Mouse (Mus musculus): ENCODE measurements around the gene Mtfp1.
A peak's percentile ranks its signal among the peaks of the same experiment; 100 is the strongest.
"Not testable (repeated sequence)": the region's sequence is repeated elsewhere in the genome, so short reads cannot be mapped to it uniquely, and the experiment has no call there.

The Mtfp1 gene

GRCm38 (mm10) chr11:4113970-4114369 lies 18.7 kb upstream of the Mtfp1 start:
- no peak for DNase-seq

DNA sequence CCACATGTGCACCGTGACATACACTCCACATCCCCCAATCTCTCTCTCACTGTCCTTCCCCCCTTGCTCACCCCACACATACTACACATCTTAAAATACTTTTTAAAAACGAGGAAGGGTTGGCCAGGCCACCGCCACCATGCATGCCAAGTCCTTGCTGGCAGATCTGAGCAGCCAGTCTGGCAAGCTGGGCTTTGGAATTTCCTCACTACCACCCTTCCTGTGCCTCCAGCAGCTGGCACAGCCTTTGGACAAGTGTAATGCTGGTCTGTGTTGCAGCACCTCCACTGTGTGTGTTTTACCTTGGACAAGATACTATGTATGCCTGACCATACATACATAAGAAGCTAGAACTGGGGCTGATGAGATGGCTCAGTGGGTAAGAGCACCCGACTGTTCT lies 18.3 kb upstream of the Mtfp1 start:
- DNase-seq: no peak

DNA sequence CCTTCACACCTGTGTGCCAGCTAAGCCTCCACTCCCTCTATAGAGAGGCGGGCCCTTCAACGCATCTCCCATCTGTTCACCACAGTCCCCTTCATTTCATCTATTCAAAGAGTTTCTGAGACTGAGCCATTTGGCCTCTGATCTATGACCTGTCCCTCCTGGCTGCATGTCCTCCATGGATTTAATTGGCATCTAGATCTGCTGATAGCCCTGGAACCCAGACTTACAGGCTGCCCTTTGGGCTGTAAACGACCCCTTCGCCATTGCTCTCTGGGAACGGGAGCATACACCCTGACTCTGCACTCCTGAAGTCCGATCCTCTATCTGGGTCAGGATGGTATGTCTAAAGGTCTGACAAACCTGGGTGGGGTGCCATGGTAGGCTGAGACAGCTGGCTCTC lies 17.6 kb upstream of the Mtfp1 start:
- DNase-seq: no peak

- DNase-seq: no peak
Measured at GRCm38 (mm10) chr11:4112033-4112432, 16.8 kb upstream of the Mtfp1 start.

- DNase-seq: no peak
Measured at GRCm38 (mm10) chr11:4108691-4109090, 13.4 kb upstream of the Mtfp1 start.

- DNase-seq: not testable (repeated sequence)
Measured at GRCm38 (mm10) chr11:4107901-4108300, 12.7 kb upstream of the Mtfp1 start.

- no peak for DNase-seq
Measured at GRCm38 (mm10) chr11:4105444-4105843, 10.2 kb upstream of the Mtfp1 start.

GRCm38 (mm10) chr11:4104989-4105388 lies 9.7 kb upstream of the Mtfp1 start:
- no peak for DNase-seq

DNA sequence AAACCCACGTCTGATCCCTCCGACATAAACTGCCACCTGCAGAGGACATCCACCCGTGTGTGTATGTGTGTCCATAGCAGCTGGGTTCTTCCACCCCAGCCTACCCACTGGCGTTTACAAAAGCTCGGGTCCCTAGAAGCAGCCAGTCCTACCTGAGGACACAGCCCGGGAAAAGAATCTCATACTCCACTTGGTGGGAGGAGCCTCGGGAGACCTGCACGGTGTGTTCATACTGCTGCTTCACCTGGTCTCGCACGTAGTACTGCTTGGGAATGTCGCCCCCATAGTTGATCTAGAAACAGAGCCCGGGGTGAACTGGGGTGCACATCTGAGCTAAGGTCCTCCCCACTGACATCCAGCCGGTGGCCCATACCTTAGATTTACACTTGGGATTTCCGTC lies 8.3 kb upstream of the Mtfp1 start:
- no peak for DNase-seq

GRCm38 (mm10) chr11:4101851-4102250 lies 6.6 kb upstream of the Mtfp1 start:
- DNase-seq: no peak

DNA sequence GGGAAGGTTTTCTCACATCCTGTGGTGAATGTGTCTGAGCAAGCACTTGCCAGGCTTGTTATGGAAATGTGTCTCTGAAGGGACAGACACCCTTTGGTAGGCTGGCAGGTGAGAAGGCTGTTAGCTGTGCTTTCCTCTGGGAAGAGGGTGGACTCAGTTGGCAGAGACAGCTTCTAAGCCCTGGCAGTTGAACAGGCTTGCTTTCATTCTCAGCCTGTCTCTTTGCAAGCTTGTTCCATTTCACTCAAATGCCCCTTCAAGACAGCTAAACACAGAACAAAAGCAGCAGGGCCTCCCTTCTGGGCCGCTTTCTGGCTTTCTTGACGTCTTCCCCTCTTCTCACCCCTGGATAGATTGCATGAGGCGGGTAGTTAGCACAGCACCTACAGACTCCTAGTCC lies 4.2 kb upstream of the Mtfp1 start:
- no peak for DNase-seq

- DNase-seq: no peak
Measured at GRCm38 (mm10) chr11:4098816-4099215, 3.6 kb upstream of the Mtfp1 start.

GRCm38 (mm10) chr11:4098120-4098519 lies 2.9 kb upstream of the Mtfp1 start:
- DNase-seq: peak; percentile 44

GRCm38 (mm10) chr11:4097091-4097621 lies 1.9 kb upstream of the Mtfp1 start:
- peak; percentile 24 for DNase-seq

GRCm38 (mm10) chr11:4096054-4096984 lies 1.1 kb upstream of the Mtfp1 start:
- DNase-seq: peak; percentile 94

- peak; percentile 69 for DNase-seq
Measured at GRCm38 (mm10) chr11:4094378-4095170, 671 bp downstream of the Mtfp1 start.

DNA sequence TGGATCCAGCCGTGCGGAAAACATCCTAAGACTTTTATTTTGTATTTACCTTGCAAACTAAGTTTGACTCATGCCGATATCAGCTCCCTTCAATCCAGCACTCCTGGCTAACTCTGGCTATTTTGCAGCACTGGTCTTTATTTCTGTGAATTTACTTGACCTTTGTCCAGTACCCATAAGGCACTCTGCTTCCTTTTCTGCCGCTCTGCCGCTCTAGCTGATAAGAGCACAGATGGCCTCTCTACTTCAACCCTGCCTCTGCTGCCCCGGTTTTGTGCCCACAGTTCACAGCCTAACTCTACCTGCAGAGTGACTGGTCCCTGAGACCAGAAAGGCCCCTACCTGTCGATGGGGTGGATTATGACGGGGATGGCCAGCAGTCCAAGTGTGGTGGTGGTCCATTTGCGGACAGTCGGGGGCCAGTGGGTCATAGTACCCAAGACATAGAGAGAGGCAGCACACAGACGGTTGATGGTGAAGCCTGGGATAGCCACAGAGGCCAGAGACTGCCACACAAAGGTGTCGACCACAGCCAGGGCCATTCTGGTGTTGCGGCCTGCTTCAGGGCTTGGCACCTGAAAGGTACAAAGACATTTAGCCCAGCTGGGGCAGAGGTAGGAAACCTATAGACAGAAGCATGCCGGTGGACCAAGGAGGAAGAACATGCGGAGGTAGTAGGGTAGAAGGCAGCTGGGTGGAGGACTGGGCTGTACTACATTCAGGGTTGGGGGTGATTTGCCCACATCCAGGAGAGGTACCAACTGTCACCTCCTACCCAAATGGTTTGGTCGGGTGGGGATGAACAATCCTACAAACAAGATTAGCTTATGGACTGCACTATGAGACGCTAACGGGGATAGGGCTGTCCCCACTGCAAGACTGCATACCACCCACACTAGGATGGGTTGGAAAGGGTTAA lies 1.5 kb downstream of the Mtfp1 start:
- DNase-seq: no peak

GRCm38 (mm10) chr11:4087267-4087666 lies 8.0 kb downstream of the Mtfp1 start:
- DNase-seq: no peak

DNA sequence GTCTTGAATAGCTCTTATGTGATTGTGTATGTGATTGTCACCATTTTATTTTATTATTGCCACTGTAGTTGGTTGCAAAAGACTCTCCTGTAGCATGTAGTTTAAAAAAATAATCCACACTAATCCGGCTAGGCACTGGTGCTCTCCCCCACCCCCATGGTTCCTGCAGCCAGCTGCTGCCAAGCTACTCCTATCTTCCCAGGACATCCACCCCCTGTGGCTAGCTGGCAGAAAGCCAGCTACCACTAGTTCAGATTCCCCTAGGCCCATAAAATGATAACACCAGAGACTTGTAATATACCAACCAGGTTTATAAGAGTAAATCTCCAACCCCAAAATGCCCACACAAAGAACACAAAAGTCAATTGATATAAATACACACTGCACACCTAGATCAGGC lies 9.0 kb downstream of the Mtfp1 start:
- DNase-seq: no peak

GRCm38 (mm10) chr11:4083316-4084078 lies 11.7 kb downstream of the Mtfp1 start:
- DNase-seq: peak; percentile 30

- DNase-seq: peak; percentile 40
Measured at GRCm38 (mm10) chr11:4080219-4080618, 15.0 kb downstream of the Mtfp1 start.

All from thymus, postnatal 25 days (tissue).